Mouse (Mus musculus) olfactory bulb, adult 2 months (tissue): ENCODE results near the gene Abca7. TPM values are rescaled to one million over a fixed set of nuclear protein-coding genes. Genes with fewer than 3 reads are reported as not detected.

ENCODE experiments used
- H3K27ac ChIP-seq: fragments of 200-500 bp; 2 replicates; pipeline ENCODE4 v1.5.1; 2012; ENCODE audit warnings: low read depth, low read length; ENCODE audit not compliant: insufficient read depth
- H3K4me1 ChIP-seq: fragments of 200-500 bp; 2 replicates; pipeline ENCODE4 v1.6.1; 2012; ENCODE audit warnings: low read length; ENCODE audit not compliant: control insufficient read depth, insufficient read depth
- H3K4me3 ChIP-seq: fragments of 200-500 bp; 2 replicates; pipeline ENCODE4 v1.5.1; 2012; ENCODE audit warnings: mild to moderate bottlenecking, low read depth, low read length, moderate library complexity; ENCODE audit not compliant: insufficient read depth
- CTCF ChIP-seq: fragments of 200-500 bp; IDR thresholded peaks from 2 replicates; pipeline ENCODE4 v1.5.1; 2012; ENCODE audit warnings: low read depth, mild to moderate bottlenecking, low read length, moderate library complexity; ENCODE audit not compliant: insufficient read depth
- POLR2A ChIP-seq: fragments of 200-500 bp; IDR thresholded peaks from 2 replicates; pipeline ENCODE4 v1.6.1; 2012; ENCODE audit warnings: mild to moderate bottlenecking, low read depth, low read length, moderate library complexity; ENCODE audit not compliant: insufficient read depth
- WGBS: fragments of 180-500 bp; shearing (Covaris S2); methylation state at CpG from one replicate; pipeline ENCODE4 v1.1.7; 2018; 5-methylcytosine and 5-hydroxymethylcytosine counted together
- polyA plus RNA-seq: library from polyadenylated mRNA; stranded (reverse); fragments of >200 nt; gene quantifications from 2 replicates; pipeline ENCODE4 v1.2.4, GENCODE M21; 2012; ENCODE audit warnings: low replicate concordance; ENCODE audit not compliant: missing spikeins, insufficient read depth, insufficient read length

The Abca7 gene
- polyA plus RNA-seq, 1 experiment, result not detected

GRCm38 (mm10) chr10:80014484-80015290 lies 18.4 kb downstream of the Abca7 start:
- Histone ChIP-seq H3K4me1 (no peaks in the 10 kb centered on the region), H3K4me3 (no peak overlapping the region), H3K27ac (no peak overlapping the region)
- TF ChIP-seq CTCF, result no peak
- no peak for TF ChIP-seq POLR2A
- WGBS, result 50% methylated on average over 28 of the region's 28 CpGs

GRCm38 (mm10) chr10:80015583-80015982 lies 19.3 kb downstream of the Abca7 start:
- TF ChIP-seq POLR2A, result no peak
- no peak for TF ChIP-seq CTCF
- WGBS, result 78% methylated on average over 10 of the region's 10 CpGs
- H3K27ac ChIP-seq, result no peak overlapping the region
- H3K4me3 ChIP-seq, result no peak overlapping the region
- H3K4me1 ChIP-seq, result peaks cover 3% of the 10 kb centered on the region

- peak within 1 kb of the TSS; percentile 0 for H3K4me3 ChIP-seq
- H3K4me1 ChIP-seq, result peaks cover 3% of the 10 kb centered on the region
- 77% methylated on average over 11 of the region's 11 CpGs for WGBS
- H3K27ac ChIP-seq, result 0 out of 2 replicates have a peak within 1 kb of the TSS, but pooled peaks have one; percentile 18
- TF ChIP-seq CTCF, result no peak
- no peak for TF ChIP-seq POLR2A
Observed at GRCm38 (mm10) chr10:80016511-80016910, 20.2 kb downstream of the Abca7 start, which contains the start of gene Arhgap45. Gene Arhgap45, plus strand, starts transcription at chr10:80016653.

GRCm38 (mm10) chr10:80016931-80017330 lies 20.6 kb downstream of the Abca7 start:
- 93% methylated on average over 10 of the region's 10 CpGs for WGBS
- TF ChIP-seq POLR2A (no peak), CTCF (no peak)
- Histone ChIP-seq H3K27ac (0 out of 2 replicates have a peak overlapping the region, but pooled peaks have one; percentile 18), H3K4me3 (peak overlapping the region; percentile 0), H3K4me1 (peaks cover 3% of the 10 kb centered on the region)

- H3K4me3 ChIP-seq, result peak overlapping the region; percentile 0; the same call in 1 of the 2 replicates
- 85% methylated on average over 3 of the region's 3 CpGs for WGBS
- TF ChIP-seq CTCF (no peak), POLR2A (no peak)
Observed at GRCm38 (mm10) chr10:80017361-80017760, 21.1 kb downstream of the Abca7 start.

GRCm38 (mm10) chr10:80017771-80018170 lies 21.5 kb downstream of the Abca7 start:
- TF ChIP-seq CTCF, result no peak
- TF ChIP-seq POLR2A, result no peak
- 83% methylated on average over 14 of the region's 14 CpGs for WGBS
- H3K27ac ChIP-seq, result no peak overlapping the region
- no peak overlapping the region for H3K4me3 ChIP-seq
- peaks cover 3% of the 10 kb centered on the region for H3K4me1 ChIP-seq

More at GRCm38 (mm10) chr10:80017361-80017760, 21.1 kb downstream of the Abca7 start:
- H3K4me1 ChIP-seq, result peaks cover 3% of the 10 kb centered on the region
- H3K27ac ChIP-seq, result 0 out of 2 replicates have a peak overlapping the region, but pooled peaks have one; percentile 18

- whole genome bisulfite sequencing, result 16% methylated on average over 15 of the region's 15 CpGs
- H3K27ac ChIP-seq, result no peak overlapping the region
- peaks cover 3% of the 10 kb centered on the region for H3K4me1 ChIP-seq
- no peak overlapping the region for H3K4me3 ChIP-seq
- TF ChIP-seq POLR2A (no peak), CTCF (no peak)
Observed at GRCm38 (mm10) chr10:80018739-80019297, 22.5 kb downstream of the Abca7 start.

GRCm38 (mm10) chr10:80019471-80020131 lies 23.3 kb downstream of the Abca7 start:
- WGBS, result 27% methylated on average over 20 of the region's 20 CpGs
- TF ChIP-seq POLR2A, result no peak
- no peak for TF ChIP-seq CTCF
- Histone ChIP-seq H3K4me3 (no peak overlapping the region), H3K4me1 (peaks cover 3% of the 10 kb centered on the region), H3K27ac (no peak overlapping the region)

GRCm38 (mm10) chr10:80020191-80020590 lies 23.9 kb downstream of the Abca7 start:
- no peak for TF ChIP-seq CTCF
- no peak for TF ChIP-seq POLR2A
- Histone ChIP-seq H3K27ac (no peak overlapping the region), H3K4me3 (no peak overlapping the region), H3K4me1 (peaks cover 3% of the 10 kb centered on the region)
- WGBS, result 43% methylated on average over 11 of the region's 11 CpGs
